Mouse (Mus musculus) erythroblast, embryonic 14.5 days (primary cell): ENCODE results near the gene Adat2. TPM values are rescaled to one million over a fixed set of nuclear protein-coding genes. Genes with fewer than 3 reads are reported as not detected.
A peak's percentile ranks its signal among the peaks of the same experiment; 100 is the strongest.

Source experiments
- H3K27me3 ChIP-seq: 2 replicates; pipeline ENCODE4 v1.6.1; 2012; ENCODE audit warnings: inconsistent platforms; ENCODE audit not compliant: control insufficient read depth
- H3K36me3 ChIP-seq: 2 replicates; pipeline ENCODE4 v1.6.1; 2012; ENCODE audit warnings: mild to moderate bottlenecking, inconsistent platforms; ENCODE audit not compliant: control insufficient read depth
- H3K4me1 ChIP-seq: 2 replicates; pipeline ENCODE4 v1.6.1; 2012; ENCODE audit warnings: inconsistent platforms; ENCODE audit not compliant: control insufficient read depth
- H3K4me3 ChIP-seq: replicated peaks from 2 replicates; pipeline ENCODE3; 2012; ENCODE audit warnings: moderate library complexity, mild to moderate bottlenecking, inconsistent platforms
- H3K9me3 ChIP-seq: 2 replicates; pipeline ENCODE4 v1.6.1; 2012; ENCODE audit warnings: low read length, inconsistent platforms, mixed read lengths; ENCODE audit not compliant: control insufficient read depth
- GATA1 ChIP-seq: IDR thresholded peaks from 2 replicates; pipeline ENCODE4 v1.6.1; 2012; ENCODE audit warnings: low read length, inconsistent platforms, mixed read lengths
- TAL1 ChIP-seq: IDR thresholded peaks from 3 replicates; pipeline ENCODE4 v1.6.1; 2012; ENCODE audit warnings: low read length, inconsistent platforms, mixed read lengths
- polyA plus RNA-seq: library from polyadenylated mRNA; stranded (reverse); fragments of >175 nt; gene quantifications from 2 replicates; pipeline ENCODE4 v1.2.3, GENCODE M21; 2012

Adat2 gene
- 0.06 and 0.11 TPM in 2 replicates for polyA plus RNA-seq

GRCm38 (mm10) chr10:13552646-13553497, at the start of gene Adat2, which contains the start of gene Pex3:
Gene Adat2, plus strand, starts transcription at chr10:13552894.
Gene Pex3, minus strand, starts transcription at chr10:13553142.
- H3K4me1 ChIP-seq = peaks cover 26% of the 10 kb centered on the region
- H3K27me3 ChIP-seq = no peaks in the 10 kb centered on the region
- TF ChIP-seq GATA1 (no peak), TAL1 (no peak)
- H3K4me3 ChIP-seq = peak within 1 kb of the TSS; percentile 94
- peaks cover 19% of the 10 kb centered on the region for H3K36me3 ChIP-seq
- H3K9me3 ChIP-seq = no peaks in the 10 kb centered on the region

- H3K4me3 ChIP-seq = no peak overlapping the region
- peaks cover 18% of the 10 kb centered on the region for H3K4me1 ChIP-seq
- no peaks in the 10 kb centered on the region for H3K9me3 ChIP-seq
- no peaks in the 10 kb centered on the region for H3K27me3 ChIP-seq
- no peak for TF ChIP-seq TAL1
- TF ChIP-seq GATA1 = no peak
- H3K36me3 ChIP-seq = peaks cover 13% of the 10 kb centered on the region
These were observed 30.8 kb upstream of the Adat2 start for GRCm38 (mm10) chr10:13521857-13522256.

- no peaks in the 10 kb centered on the region for H3K27me3 ChIP-seq
- H3K36me3 ChIP-seq = peaks cover 40% of the 10 kb centered on the region
- no peaks in the 10 kb centered on the region for H3K4me1 ChIP-seq
- no peak for TF ChIP-seq TAL1
- TF ChIP-seq GATA1 = no peak
- H3K4me3 ChIP-seq = no peak overlapping the region
- H3K9me3 ChIP-seq = no peaks in the 10 kb centered on the region
These were observed 24.5 kb upstream of the Adat2 start for GRCm38 (mm10) chr10:13528155-13528554.

GRCm38 (mm10) chr10:13534751-13535150, 17.9 kb upstream of the Adat2 start:
- Histone ChIP-seq H3K27me3 (no peaks in the 10 kb centered on the region), H3K9me3 (no peaks in the 10 kb centered on the region), H3K4me1 (no peaks in the 10 kb centered on the region), H3K4me3 (no peak overlapping the region), H3K36me3 (peaks cover 33% of the 10 kb centered on the region)
- TF ChIP-seq GATA1 (no peak), TAL1 (no peak)

- Histone ChIP-seq H3K27me3 (no peaks in the 10 kb centered on the region), H3K9me3 (no peaks in the 10 kb centered on the region), H3K4me3 (no peak overlapping the region), H3K4me1 (no peaks in the 10 kb centered on the region), H3K36me3 (peaks cover 28% of the 10 kb centered on the region)
- TF ChIP-seq GATA1 = no peak
- TF ChIP-seq TAL1 = no peak
These were observed 16.0 kb upstream of the Adat2 start for GRCm38 (mm10) chr10:13536706-13537105.

- no peak overlapping the region for H3K4me3 ChIP-seq
- TF ChIP-seq GATA1 (no peak), TAL1 (no peak)
- no peaks in the 10 kb centered on the region for H3K27me3 ChIP-seq
- no peaks in the 10 kb centered on the region for H3K9me3 ChIP-seq
- no peaks in the 10 kb centered on the region for H3K4me1 ChIP-seq
- peaks cover 35% of the 10 kb centered on the region for H3K36me3 ChIP-seq
These were observed 12.8 kb upstream of the Adat2 start for GRCm38 (mm10) chr10:13539769-13540333.

- no peak for TF ChIP-seq TAL1
- Histone ChIP-seq H3K27me3 (no peaks in the 10 kb centered on the region), H3K4me3 (no peak overlapping the region), H3K36me3 (peaks cover 34% of the 10 kb centered on the region), H3K9me3 (no peaks in the 10 kb centered on the region), H3K4me1 (no peaks in the 10 kb centered on the region)
These were observed 11.0 kb upstream of the Adat2 start for GRCm38 (mm10) chr10:13541721-13542120.

- Histone ChIP-seq H3K4me1 (peaks cover 27% of the 10 kb centered on the region), H3K36me3 (peaks cover 17% of the 10 kb centered on the region), H3K27me3 (no peaks in the 10 kb centered on the region), H3K4me3 (peak overlapping the region; percentile 94), H3K9me3 (no peaks in the 10 kb centered on the region)
- no peak for TF ChIP-seq GATA1
These were observed 848 bp downstream of the Adat2 start for GRCm38 (mm10) chr10:13553498-13553985.

GRCm38 (mm10) chr10:13554316-13554715, 1.6 kb downstream of the Adat2 start:
- no peak for TF ChIP-seq TAL1
- TF ChIP-seq GATA1 = no peak
- no peaks in the 10 kb centered on the region for H3K27me3 ChIP-seq
- no peaks in the 10 kb centered on the region for H3K9me3 ChIP-seq
- peaks cover 33% of the 10 kb centered on the region for H3K4me1 ChIP-seq
- peaks cover 24% of the 10 kb centered on the region for H3K36me3 ChIP-seq
- H3K4me3 ChIP-seq = peak overlapping the region; percentile 3
